Mouse (Mus musculus) left cerebral cortex, adult 8-10 months (tissue): ENCODE measurements at regions not wholly inside any gene's neighbourhood (a gene's known extent, or its start where the extent isn't known, plus 50 kb on each side); places are given as distances from the start of the nearest gene placed in this dataset.

Source experiments
- DNase-seq, 2 experiments: peaks; one replicate each; pipeline ENCODE4 v3.0.0; 2022; ENCODE audit warnings: low spot score in 2 of 2

DNA sequence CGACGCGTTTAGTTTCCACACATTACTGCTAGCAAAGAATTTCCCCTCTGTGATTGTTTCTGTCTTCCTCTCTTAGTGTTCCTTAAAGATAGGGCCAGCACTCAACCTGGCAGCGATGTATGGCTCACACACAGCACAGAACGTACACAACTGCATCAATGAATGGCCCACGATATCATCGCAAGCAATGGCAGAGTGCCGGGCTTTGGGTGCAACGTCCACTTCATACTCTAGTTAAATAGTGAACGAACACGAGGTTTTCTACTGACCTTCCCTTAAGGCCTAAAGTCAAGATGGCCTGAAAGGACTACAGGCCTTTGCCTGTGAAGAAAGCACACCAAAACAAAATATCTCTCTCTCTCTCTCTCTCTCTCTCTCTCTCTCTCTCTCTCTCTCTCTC lies 51.4 kb upstream of the Mpp6 start:
- no peak for DNase-seq

DNA sequence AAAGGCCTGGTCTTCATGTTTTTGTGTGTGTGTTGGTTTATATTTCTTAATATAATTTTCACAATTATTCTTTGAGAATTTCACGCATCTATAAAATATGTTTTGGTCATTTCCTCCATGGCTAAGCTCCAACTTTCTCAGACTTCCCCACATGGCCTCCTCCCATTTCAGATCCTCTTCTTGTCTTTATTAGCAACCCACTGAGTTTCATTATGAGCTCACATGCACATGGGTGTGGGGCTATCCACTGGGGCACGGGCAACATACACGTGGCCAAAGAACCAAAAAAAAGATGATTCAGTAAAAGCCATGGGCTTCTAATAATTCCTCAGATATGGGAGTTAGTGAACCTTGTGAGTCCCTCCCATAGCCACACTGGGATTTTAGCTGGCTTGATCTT lies 50.1 kb upstream of the Mpp6 start:
- no peak for DNase-seq
